Mouse (Mus musculus) T-cell, adult 66 days (primary cell): ENCODE measurements around the gene Stard13. TPM values are rescaled to one million over a fixed set of nuclear protein-coding genes. Genes with fewer than 3 reads are reported as not detected.

ENCODE experiments used
- total RNA-seq, 2 experiments: library from RNA; stranded (reverse); gene quantifications; 3 replicates in 1 of 2; 4 replicates in 1 of 2; pipeline ENCODE4 v1.2.4; 2023

Stard13 gene
- not detected for total RNA-seq

DNA sequence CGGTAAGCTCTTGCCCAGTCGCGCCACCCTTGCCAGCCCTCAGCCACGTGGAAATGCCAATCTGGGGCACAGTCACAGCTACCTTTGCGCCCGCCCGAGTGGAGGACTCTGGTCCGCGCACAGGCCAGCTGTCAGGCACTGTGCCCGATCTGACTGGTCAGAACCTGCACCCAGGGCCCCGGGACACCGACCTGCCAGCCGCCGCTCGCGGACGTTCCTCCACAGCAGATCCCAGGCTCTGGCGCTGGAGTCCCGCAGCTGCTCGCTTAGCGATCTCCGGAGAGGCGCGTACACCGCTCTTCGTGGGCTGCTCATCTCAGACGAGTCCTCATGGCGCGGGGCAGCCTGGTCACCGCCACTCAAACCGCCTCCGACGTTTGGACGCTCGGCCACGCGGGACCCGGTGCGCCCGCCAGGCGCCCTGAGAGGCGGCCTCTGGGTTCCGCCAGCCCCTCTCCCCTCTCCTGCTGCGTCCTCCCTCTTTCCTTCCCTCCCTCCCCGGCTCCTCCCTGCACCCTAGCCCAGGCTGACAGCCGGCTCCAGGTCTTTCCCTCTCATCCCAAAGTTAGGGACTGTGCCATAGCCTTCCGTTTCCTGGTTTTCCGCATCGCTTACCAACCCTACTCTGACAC, at the start of gene Stard13:
Gene Stard13 (minus strand): TSS at position 437 of the 632 bp plus-strand sequence.

Other genes with a start within 250 kb of the Stard13 start
- gene Gm42906, start 194.3 kb upstream of the Stard13 start, total RNA-seq: not detected